Comparison of ENCODE assay signal across 30 mouse cellular contexts in the genomic region with DNA sequence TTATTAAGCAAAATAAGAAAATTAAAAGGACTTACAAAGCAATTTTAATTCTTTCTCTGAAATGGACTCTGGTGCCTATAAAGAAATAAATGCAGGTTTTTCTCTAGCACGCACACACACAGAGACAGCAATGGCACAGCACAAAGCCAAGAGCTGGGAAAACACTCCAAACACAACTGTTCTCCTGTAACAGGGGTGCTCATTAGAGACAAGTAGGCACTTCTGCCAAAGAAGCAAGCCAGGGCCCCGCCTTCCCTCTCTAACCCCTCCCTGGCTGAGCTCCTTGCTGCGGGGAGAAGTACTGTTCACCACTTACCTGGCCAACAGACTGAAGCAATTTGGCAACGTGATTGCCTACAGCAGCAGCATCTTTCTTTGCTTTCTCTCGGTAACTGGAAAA. TPM values are rescaled to one million over a fixed set of nuclear protein-coding genes. Genes with fewer than 3 reads are reported as not detected.
DNase-seq lines count a peak whose midpoint lies in the region; ATAC-seq and TF ChIP-seq lines count a peak whose summit lies in the region.
"Had no signal": no experiment of that assay in that cellular context is flagged by ENCODE, and none has a peak within 500 bp of the region (broad histone marks: within the 10 kb centered on the region; RNA-seq: fewer than 3 reads in every experiment).

No protein-coding gene starts in this region.

- no peak for TF ChIP-seq CTCF in cerebellum, adult 2 months (IDR thresholded peaks at IDR 0.05; ENCODE audit: borderline replicate concordance, insufficient read depth, low read depth, low read length)
- no peak for TF ChIP-seq CTCF in lung, postnatal 0 days (IDR thresholded peaks at IDR 0.05)

- H3K9ac ChIP-seq in lung, postnatal 0 days (replicated peaks; ENCODE audit: low read depth): no peak overlapping the region
- H3K9ac ChIP-seq: embryonic facial prominence, embryonic 13.5 days; heart, embryonic 15.5 days; liver, embryonic 12.5 days; lung, embryonic 14.5 days; midbrain, embryonic 12.5 days; neural tube, embryonic 13.5 days had no signal

- DNase-seq in cerebellum, postnatal 14 days: peak; percentile 25 to 48
- no peak for DNase-seq in cerebellum, adult 2 months
- DNase-seq in lung, adult 18-20 months: peak; percentile 86 to 87
- peak; percentile 89 for DNase-seq in lung, postnatal 0 days (ENCODE audit: low spot score)
- peak; percentile 56 to 77 for DNase-seq in lung, postnatal 4 days
- DNase-seq in frontal cortex, adult 2 months (ENCODE audit: extremely low spot score in 1 of 2, low spot score in 1 of 2): no peak
- DNase-seq: adrenal gland, adult 8-10 months; B cell, adult 2 months; embryo, embryonic 11 days; gastrocnemius, postnatal 25 days; heart, adult 11 months; kidney, adult 18-20 months; layer of hippocampus, postnatal 36 days; left cerebral cortex, postnatal 4 days; lung, embryonic 14.5 days; right cerebral cortex, postnatal 4 days; thymus, adult 18-20 months; thymus, postnatal 25 days had no signal

- TF ChIP-seq EP300 in lung, postnatal 0 days (IDR thresholded peaks at IDR 0.05): 0 out of 2 replicates have a peak, but pooled peaks have one; percentile 54

- no peak for TF ChIP-seq POLR2A in cerebellum, adult 2 months (IDR thresholded peaks at IDR 0.05; ENCODE audit: borderline replicate concordance, insufficient read depth, low read length)

- no peak overlapping the region for H3K4me3 ChIP-seq in cerebellum, adult 2 months (replicated peaks; ENCODE audit: insufficient read depth, low read depth, low read length)
- H3K4me3 ChIP-seq in lung, postnatal 0 days (ENCODE audit: low read depth, low read length): no peak overlapping the region
- H3K4me3 ChIP-seq: embryonic facial prominence, embryonic 13.5 days; forebrain, embryonic 10.5 days; heart, embryonic 10.5 days; heart, embryonic 15.5 days; liver, embryonic 12.5 days; midbrain, embryonic 12.5 days; myocyte; neural tube, embryonic 13.5 days had no signal

- 31% methylated on average over 5 of the region's 5 CpGs for WGBS in cerebellum, adult 2 months
- 54% methylated on average over 5 of the region's 5 CpGs for WGBS in lung, postnatal 0 days

- H3K27ac ChIP-seq in cerebellum, adult 2 months (ENCODE audit: insufficient read depth, low read length): no peak overlapping the region
- no peak overlapping the region for H3K27ac ChIP-seq in lung, postnatal 0 days (ENCODE audit: low read length)
- H3K27ac ChIP-seq: embryonic facial prominence, embryonic 13.5 days; forebrain, embryonic 10.5 days; heart, embryonic 10.5 days; heart, embryonic 15.5 days; liver, embryonic 12.5 days; midbrain, embryonic 12.5 days; neural tube, embryonic 13.5 days; stomach, postnatal 0 days had no signal

- ATAC-seq in lung, postnatal 0 days: peak; percentile 99
- ATAC-seq in activated CD4-positive, CD25-positive, alpha-beta regulatory T cell, adult 4 months: no peak
- ATAC-seq: hindbrain, embryonic 16.5 days; liver, embryonic 12.5 days had no signal

- H3K4me2 ChIP-seq in lung, postnatal 0 days (replicated peaks; ENCODE audit: low read depth, low read length): no peak overlapping the region
- H3K4me2 ChIP-seq: embryonic facial prominence, embryonic 13.5 days; heart, embryonic 15.5 days; liver, embryonic 12.5 days; lung, embryonic 14.5 days; midbrain, embryonic 12.5 days; neural tube, embryonic 13.5 days had no signal

- no peaks in the 10 kb centered on the region for H3K27me3 ChIP-seq in cerebellum, adult 2 months (ENCODE audit: control insufficient read depth, insufficient read depth, low read length)
- H3K27me3 ChIP-seq in lung, postnatal 0 days (replicated peaks; ENCODE audit: insufficient read depth, low read length): no peaks in the 10 kb centered on the region
- H3K27me3 ChIP-seq: embryonic facial prominence, embryonic 13.5 days; heart, embryonic 15.5 days; liver, embryonic 12.5 days; midbrain, embryonic 12.5 days; neural tube, embryonic 13.5 days had no signal

- H3K9me3 ChIP-seq in lung, postnatal 0 days (ENCODE audit: low read length): no peaks in the 10 kb centered on the region
- H3K9me3 ChIP-seq: embryonic facial prominence, embryonic 13.5 days; forebrain, embryonic 10.5 days; heart, embryonic 10.5 days; heart, embryonic 15.5 days; liver, embryonic 12.5 days; midbrain, embryonic 12.5 days; neural tube, embryonic 13.5 days had no signal

- peaks cover 3% of the 10 kb centered on the region; the same call in 1 of the 2 replicates for H3K4me1 ChIP-seq in cerebellum, adult 2 months (ENCODE audit: control insufficient read depth, insufficient read depth, low read length)
- H3K4me1 ChIP-seq in lung, postnatal 0 days (ENCODE audit: insufficient read depth, low read depth, low read length): no peaks in the 10 kb centered on the region
- H3K4me1 ChIP-seq: embryonic facial prominence, embryonic 13.5 days; forebrain, embryonic 10.5 days; heart, embryonic 10.5 days; heart, embryonic 15.5 days; liver, embryonic 12.5 days; midbrain, embryonic 12.5 days; neural tube, embryonic 13.5 days had no signal

- peaks cover 23% of the 10 kb centered on the region for H3K36me3 ChIP-seq in lung, postnatal 0 days (ENCODE audit: insufficient read depth, low read length)

RNA-seq across cellular contexts. Expression of a gene that starts 8.2 kb away (rescaled TPM):
- 0.23 and 0.40 TPM in 2 replicates for polyA plus RNA-seq in cerebellum, adult 2 months (2012; rRNA removed)
- 0.14 and 0.27 TPM in 2 replicates for polyA plus RNA-seq in lung, postnatal 0 days (2015; fragmentation: Nextera tagmentation; extraction: Ambion mirVana)
- polyA plus RNA-seq in activated CD4-positive, CD25-positive, alpha-beta regulatory T cell, adult 4 months (2017; shearing (Covaris generic)): under 1 TPM in 1 of 2 experiments, not detected in 1; 0.16 TPM
- polyA plus RNA-seq in frontal cortex, adult 2 months (2012; rRNA removed): 0.74 and 0.86 TPM in 2 replicates
- polyA plus RNA-seq: hindbrain, embryonic 11.5 days; myocyte had no signal

RNA-seq across cellular contexts. Expression of a gene that starts 16.6 kb away (rescaled TPM):
- 96.1 and 96.5 TPM in 2 replicates for polyA plus RNA-seq in cerebellum, adult 2 months (2012; rRNA removed)
- polyA plus RNA-seq in lung, postnatal 0 days (2015; fragmentation: Nextera tagmentation; extraction: Ambion mirVana): 57.9 and 58.9 TPM in 2 replicates
- 10 to 100 TPM; 87.9 to 93.4 TPM for polyA plus RNA-seq in activated CD4-positive, CD25-positive, alpha-beta regulatory T cell, adult 4 months (2017; shearing (Covaris generic))
- 78.0 and 87.7 TPM in 2 replicates for polyA plus RNA-seq in frontal cortex, adult 2 months (2012; rRNA removed)

RNA-seq across cellular contexts. Expression of a gene that starts 16.6 kb away (rescaled TPM):
- 59.8 and 67.8 TPM in 2 replicates for polyA plus RNA-seq in cerebellum, adult 2 months (2012; rRNA removed)
- polyA plus RNA-seq in lung, postnatal 0 days (2015; fragmentation: Nextera tagmentation; extraction: Ambion mirVana): 0.84 and 0.87 TPM in 2 replicates
- 1 to 10 TPM; 3.0 to 4.4 TPM for polyA plus RNA-seq in activated CD4-positive, CD25-positive, alpha-beta regulatory T cell, adult 4 months (2017; shearing (Covaris generic))
- 41.3 and 42.8 TPM in 2 replicates for polyA plus RNA-seq in frontal cortex, adult 2 months (2012; rRNA removed)

Comparison
In these comparisons a context has a peak if more than half of its experiments do, and no peak if none do; other contexts are left out.
1. DNase-seq: peak in cerebellum, postnatal 14 days (2 of 2), lung, adult 18-20 months (2 of 2), lung, postnatal 0 days (single experiment) and lung, postnatal 4 days (2 of 2); none in cerebellum, adult 2 months (0 of 2) and frontal cortex, adult 2 months (0 of 2).